Comparison of ENCODE assay signal across 22 mouse cellular contexts in genomic region chr8:11510971-11511370, GRCm38 (mm10).
"Had no signal": no experiment of that assay in that cellular context is flagged by ENCODE, and none has a peak within 500 bp of the region (broad histone marks: within the 10 kb centered on the region; RNA-seq: fewer than 3 reads in every experiment).

No protein-coding gene starts in this region.

- H3K4me3 ChIP-seq: kidney, embryonic 15.5 days; limb, embryonic 12.5 days; limb, embryonic 15.5 days; lung, embryonic 15.5 days; megakaryocyte, embryonic 14.5 days; midbrain, embryonic 10.5 days; midbrain, embryonic 15.5 days; neural tube, embryonic 13.5 days; stomach, embryonic 15.5 days had no signal

- H3K27ac ChIP-seq: kidney, embryonic 15.5 days; limb, embryonic 12.5 days; limb, embryonic 15.5 days; liver, embryonic 14.5 days; lung, embryonic 15.5 days; midbrain, embryonic 10.5 days; midbrain, embryonic 15.5 days; neural tube, embryonic 13.5 days; stomach, embryonic 15.5 days had no signal

- H3K9me3 ChIP-seq: kidney, embryonic 15.5 days; limb, embryonic 12.5 days; limb, embryonic 15.5 days; lung, embryonic 15.5 days; megakaryocyte, embryonic 14.5 days; midbrain, embryonic 10.5 days; midbrain, embryonic 15.5 days; neural tube, embryonic 13.5 days; stomach, embryonic 15.5 days had no signal

- DNase-seq: kidney, adult 11 months; kidney, adult 8-10 months; kidney, postnatal 10 days; kidney, postnatal 36 days; left cerebral cortex, postnatal 4 days; liver, postnatal 0 days; lung, postnatal 10 days; lung, postnatal 36 days; right cerebral cortex, postnatal 14 days; spleen, adult 18-20 months; thymus, postnatal 25 days had no signal

- H3K27me3 ChIP-seq: kidney, embryonic 15.5 days; limb, embryonic 12.5 days; limb, embryonic 15.5 days; lung, embryonic 15.5 days; megakaryocyte, embryonic 14.5 days; midbrain, embryonic 15.5 days; neural tube, embryonic 13.5 days; stomach, embryonic 15.5 days had no signal

- ATAC-seq: liver, postnatal 0 days; midbrain, embryonic 15.5 days had no signal

- H3K9ac ChIP-seq: kidney, embryonic 15.5 days; limb, embryonic 12.5 days; limb, embryonic 15.5 days; liver, embryonic 14.5 days; liver, postnatal 0 days; lung, embryonic 15.5 days; midbrain, embryonic 15.5 days; neural tube, embryonic 13.5 days; stomach, embryonic 15.5 days had no signal

- H3K4me1 ChIP-seq: kidney, embryonic 15.5 days; limb, embryonic 12.5 days; limb, embryonic 15.5 days; lung, embryonic 15.5 days; midbrain, embryonic 10.5 days; midbrain, embryonic 15.5 days; neural tube, embryonic 13.5 days; stomach, embryonic 15.5 days had no signal

- H3K4me2 ChIP-seq: kidney, embryonic 15.5 days; limb, embryonic 12.5 days; limb, embryonic 15.5 days; liver, embryonic 11.5 days; lung, embryonic 15.5 days; midbrain, embryonic 15.5 days; neural tube, embryonic 13.5 days; stomach, embryonic 15.5 days had no signal
